Mouse (Mus musculus) liver, adult 2 months (tissue): ENCODE measurements around the gene Tsc2.

Experiments used
- CTCF ChIP-seq: fragments of 200-500 bp; IDR thresholded peaks from 2 replicates; pipeline ENCODE4 v1.5.1; 2011; ENCODE audit warnings: low read depth, low read length, control low read depth
- POLR2A ChIP-seq: fragments of 200-500 bp; IDR thresholded peaks from 2 replicates; pipeline ENCODE4 v1.6.1; 2011; ENCODE audit warnings: low read length, control low read depth; ENCODE audit not compliant: insufficient read depth; ENCODE audit errors: extremely low read depth

DNA sequence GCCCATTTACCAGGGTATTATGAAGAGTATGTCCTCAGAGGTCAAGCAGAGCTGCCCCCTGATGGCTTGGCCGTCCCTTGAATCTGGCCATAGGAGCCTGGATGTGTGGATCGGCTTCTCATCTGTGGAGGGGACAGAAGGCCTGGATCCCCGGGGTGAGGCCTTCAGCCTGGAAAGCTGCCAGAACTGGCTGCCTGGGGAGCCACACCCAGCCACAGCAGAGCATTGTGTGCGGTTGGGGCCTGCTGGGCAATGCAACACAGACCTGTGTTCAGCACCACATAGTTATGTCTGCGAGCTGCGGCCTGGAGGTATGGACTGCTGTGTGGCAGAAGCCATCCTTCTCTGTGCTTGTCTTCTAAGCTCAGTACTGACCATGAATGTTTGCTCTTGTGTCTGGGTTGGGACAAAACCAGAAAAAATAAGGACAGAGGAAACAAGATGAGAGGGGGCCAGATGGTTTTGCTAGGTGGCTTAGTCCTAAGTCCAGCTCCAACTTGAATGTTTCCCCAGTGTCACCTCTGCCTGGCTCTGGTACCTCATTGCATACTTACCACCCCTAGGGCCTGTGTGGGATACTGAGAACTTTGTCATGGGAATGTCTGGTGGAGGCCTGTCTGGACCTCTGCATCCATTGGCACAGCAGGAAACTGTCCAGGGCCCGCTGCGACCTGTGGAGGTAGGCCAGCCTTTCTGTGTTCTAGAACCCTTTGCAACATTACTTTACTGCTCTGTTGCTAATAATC lies 65.2 kb downstream of the Tsc2 start:
- TF ChIP-seq CTCF = no peak
- no peak for TF ChIP-seq POLR2A
